Comparison of ENCODE assay signal across 12 mouse cellular contexts in genomic region chr2:61808776-61809175, GRCm38 (mm10). TPM values are rescaled to one million over a fixed set of nuclear protein-coding genes. Genes with fewer than 3 reads are reported as not detected.
DNase-seq lines count a peak whose midpoint lies in the region; ATAC-seq and TF ChIP-seq lines count a peak whose summit lies in the region.
"Had no signal": no experiment of that assay in that cellular context is flagged by ENCODE, and none has a peak within 500 bp of the region (broad histone marks: within the 10 kb centered on the region; RNA-seq: fewer than 3 reads in every experiment).

No protein-coding gene starts in this region.

- DNase-seq in kidney, postnatal 0 days (ENCODE audit: low spot score), result peak; percentile 5
- DNase-seq in ovary, postnatal 36 days (ENCODE audit: low spot score), result peak; percentile 5
- no peak for DNase-seq in ovary, postnatal 10 days (ENCODE audit: low spot score)
- peak; percentile 53 for DNase-seq in embryonic facial prominence, embryonic 10.5 days (ENCODE audit: low spot score)
- peak; percentile 53 for DNase-seq in limb, embryonic 11.5 days (ENCODE audit: low spot score)
- no peak for DNase-seq in urinary bladder, postnatal 36 days (ENCODE audit: low spot score in 2 of 2)
- DNase-seq: cerebellum, postnatal 14 days had no signal

- peaks cover 81% of the 10 kb centered on the region for H3K27me3 ChIP-seq in kidney, postnatal 0 days (ENCODE audit: insufficient read depth, low read length)
- peaks cover 82% of the 10 kb centered on the region for H3K27me3 ChIP-seq in kidney, embryonic 14.5 days (ENCODE audit: control insufficient read depth, insufficient read depth, low read length)
- H3K27me3 ChIP-seq in embryonic facial prominence, embryonic 10.5 days (replicated peaks; ENCODE audit: low read depth, poor library complexity, severe bottlenecking), result peaks cover 100% of the 10 kb centered on the region
- H3K27me3 ChIP-seq in limb, embryonic 11.5 days (ENCODE audit: control insufficient read depth, insufficient read depth, low read length), result peaks cover 48% of the 10 kb centered on the region
- peaks cover 86% of the 10 kb centered on the region for H3K27me3 ChIP-seq in hindbrain, embryonic 12.5 days

- H3K9me3 ChIP-seq in kidney, postnatal 0 days (replicated peaks; ENCODE audit: low read length), result no peaks in the 10 kb centered on the region
- no peaks in the 10 kb centered on the region for H3K9me3 ChIP-seq in kidney, embryonic 14.5 days (ENCODE audit: control insufficient read depth, low read length)
- H3K9me3 ChIP-seq in embryonic facial prominence, embryonic 10.5 days, result no peaks in the 10 kb centered on the region
- no peaks in the 10 kb centered on the region for H3K9me3 ChIP-seq in limb, embryonic 11.5 days (ENCODE audit: control insufficient read depth, low read length)
- H3K9me3 ChIP-seq in hindbrain, embryonic 12.5 days (replicated peaks), result no peaks in the 10 kb centered on the region
- H3K9me3 ChIP-seq: intestine, embryonic 15.5 days; midbrain, embryonic 12.5 days had no signal

- H3K4me2 ChIP-seq in kidney, postnatal 0 days (ENCODE audit: low read length), result no peak overlapping the region
- no peak overlapping the region for H3K4me2 ChIP-seq in kidney, embryonic 14.5 days (replicated peaks; ENCODE audit: low read depth, low read length)
- H3K4me2 ChIP-seq in limb, embryonic 11.5 days (ENCODE audit: low read depth, severe bottlenecking), result no peak overlapping the region
- no peak overlapping the region for H3K4me2 ChIP-seq in hindbrain, embryonic 12.5 days (replicated peaks)
- H3K4me2 ChIP-seq: intestine, embryonic 15.5 days; midbrain, embryonic 12.5 days had no signal

- peaks cover 11% of the 10 kb centered on the region for H3K4me1 ChIP-seq in kidney, postnatal 0 days (replicated peaks; ENCODE audit: insufficient read depth, low read length)
- H3K4me1 ChIP-seq in kidney, embryonic 14.5 days (ENCODE audit: control insufficient read depth, insufficient read depth, low read length), result no peaks in the 10 kb centered on the region
- peaks cover 23% of the 10 kb centered on the region for H3K4me1 ChIP-seq in embryonic facial prominence, embryonic 10.5 days
- 0 out of 2 replicates have a peak, but pooled peaks cover 2% of the 10 kb centered on the region for H3K4me1 ChIP-seq in limb, embryonic 11.5 days (ENCODE audit: control insufficient read depth, insufficient read depth, low read length)
- H3K4me1 ChIP-seq in hindbrain, embryonic 12.5 days, result peaks cover 20% of the 10 kb centered on the region

- H3K4me3 ChIP-seq in kidney, postnatal 0 days (replicated peaks; ENCODE audit: low read depth, low read length), result no peak overlapping the region
- no peak overlapping the region for H3K4me3 ChIP-seq in kidney, embryonic 14.5 days (ENCODE audit: low read length)
- H3K4me3 ChIP-seq in embryonic facial prominence, embryonic 10.5 days, result no peak overlapping the region
- no peak overlapping the region for H3K4me3 ChIP-seq in limb, embryonic 11.5 days (ENCODE audit: low read depth, low read length)
- H3K4me3 ChIP-seq in hindbrain, embryonic 12.5 days, result no peak overlapping the region
- H3K4me3 ChIP-seq: intestine, embryonic 15.5 days; midbrain, embryonic 12.5 days had no signal

- no peaks in the 10 kb centered on the region for H3K36me3 ChIP-seq in kidney, postnatal 0 days (ENCODE audit: insufficient read depth, low read length)
- H3K36me3 ChIP-seq in kidney, embryonic 14.5 days (ENCODE audit: control insufficient read depth, insufficient read depth, low read length), result no peaks in the 10 kb centered on the region
- H3K36me3 ChIP-seq in embryonic facial prominence, embryonic 10.5 days (replicated peaks), result no peaks in the 10 kb centered on the region
- H3K36me3 ChIP-seq in limb, embryonic 11.5 days (ENCODE audit: control insufficient read depth, insufficient read depth, low read length), result no peaks in the 10 kb centered on the region
- H3K36me3 ChIP-seq in hindbrain, embryonic 12.5 days, result no peaks in the 10 kb centered on the region
- H3K36me3 ChIP-seq: intestine, embryonic 15.5 days; midbrain, embryonic 12.5 days had no signal

- no peak for ATAC-seq in kidney, postnatal 0 days (replicated peaks; ENCODE audit: low FRiP score, low read depth)
- ATAC-seq in kidney, embryonic 14.5 days (ENCODE audit: low FRiP score, low TSS enrichment), result no peak
- ATAC-seq in limb, embryonic 11.5 days (ENCODE audit: insufficient number of reproducible peaks, low FRiP score, low TSS enrichment, low read depth), result no peak
- no peak for ATAC-seq in hindbrain, embryonic 12.5 days (ENCODE audit: low FRiP score)
- ATAC-seq: intestine, embryonic 15.5 days had no signal

- WGBS in kidney, postnatal 0 days, result 2% methylated on average over 6 of the region's 6 CpGs
- WGBS in kidney, embryonic 14.5 days, result 2% methylated on average over 6 of the region's 6 CpGs
- 0% methylated on average over 6 of the region's 6 CpGs for WGBS in embryonic facial prominence, embryonic 10.5 days
- WGBS in limb, embryonic 11.5 days, result 0% methylated on average over 6 of the region's 6 CpGs
- 0% methylated on average over 6 of the region's 6 CpGs for WGBS in hindbrain, embryonic 12.5 days

- H3K27ac ChIP-seq in kidney, postnatal 0 days, result no peak overlapping the region
- no peak overlapping the region for H3K27ac ChIP-seq in kidney, embryonic 14.5 days (ENCODE audit: low read depth, low read length)
- H3K27ac ChIP-seq in embryonic facial prominence, embryonic 10.5 days (replicated peaks), result no peak overlapping the region
- H3K27ac ChIP-seq in limb, embryonic 11.5 days (replicated peaks; ENCODE audit: low read depth, low read length), result no peak overlapping the region
- no peak overlapping the region for H3K27ac ChIP-seq in hindbrain, embryonic 12.5 days
- H3K27ac ChIP-seq: intestine, embryonic 15.5 days; liver, embryonic 14.5 days; midbrain, embryonic 12.5 days had no signal

- H3K9ac ChIP-seq in kidney, postnatal 0 days (ENCODE audit: low read depth, low read length), result no peak overlapping the region
- H3K9ac ChIP-seq in kidney, embryonic 14.5 days (ENCODE audit: low read depth, low read length), result no peak overlapping the region
- no peak overlapping the region for H3K9ac ChIP-seq in limb, embryonic 11.5 days (ENCODE audit: low read length)
- no peak overlapping the region for H3K9ac ChIP-seq in hindbrain, embryonic 12.5 days
- H3K9ac ChIP-seq: intestine, embryonic 15.5 days; liver, embryonic 14.5 days; midbrain, embryonic 12.5 days had no signal

- no peak for TF ChIP-seq CTCF in kidney, postnatal 0 days (IDR thresholded peaks at IDR 0.05; ENCODE audit: low read depth)

RNA-seq across cellular contexts. Expression of gene Tbr1, which starts 6.0 kb away (rescaled TPM):
- polyA plus RNA-seq in kidney, postnatal 0 days (2015; fragmentation: Nextera tagmentation; extraction: Ambion mirVana), result 0.04 TPM in 1 of 2 replicates, not detected in the other
- polyA plus RNA-seq in kidney, embryonic 14.5 days (2014; fragmentation: Nextera tagmentation; extraction: Ambion mirVana), result 0.05 and 0.09 TPM in 2 replicates
- 0.13 and 0.30 TPM in 2 replicates for polyA plus RNA-seq in embryonic facial prominence, embryonic 10.5 days (2016; fragmentation: Nextera tagmentation; extraction: Ambion mirVana)
- polyA plus RNA-seq in limb, embryonic 11.5 days (2014; fragmentation: Nextera tagmentation; extraction: Ambion mirVana), result 0.08 and 0.17 TPM in 2 replicates
- 0.14 and 0.54 TPM in 2 replicates for polyA plus RNA-seq in hindbrain, embryonic 12.5 days (2016; fragmentation: Nextera tagmentation; extraction: Ambion mirVana)
- polyA plus RNA-seq: intestine, embryonic 15.5 days had no signal

Comparison
In these comparisons a context has a peak if more than half of its experiments do, and no peak if none do; other contexts are left out.
1. DNase-seq: peak in kidney, postnatal 0 days (single experiment), ovary, postnatal 36 days (single experiment), embryonic facial prominence, embryonic 10.5 days (single experiment) and limb, embryonic 11.5 days (single experiment); none in ovary, postnatal 10 days (single experiment) and urinary bladder, postnatal 36 days (0 of 2).